Mouse (Mus musculus): Measurements from ENCODE around the gene Efcab2.

Efcab2 gene

GRCm38 (mm10) chr1:178486828-178487227 lies 80.9 kb downstream of the Efcab2 start:
- no peak for DNase-seq

GRCm38 (mm10) chr1:178489127-178489526 lies 83.2 kb downstream of the Efcab2 start:
- DNase-seq: no peak

DNA sequence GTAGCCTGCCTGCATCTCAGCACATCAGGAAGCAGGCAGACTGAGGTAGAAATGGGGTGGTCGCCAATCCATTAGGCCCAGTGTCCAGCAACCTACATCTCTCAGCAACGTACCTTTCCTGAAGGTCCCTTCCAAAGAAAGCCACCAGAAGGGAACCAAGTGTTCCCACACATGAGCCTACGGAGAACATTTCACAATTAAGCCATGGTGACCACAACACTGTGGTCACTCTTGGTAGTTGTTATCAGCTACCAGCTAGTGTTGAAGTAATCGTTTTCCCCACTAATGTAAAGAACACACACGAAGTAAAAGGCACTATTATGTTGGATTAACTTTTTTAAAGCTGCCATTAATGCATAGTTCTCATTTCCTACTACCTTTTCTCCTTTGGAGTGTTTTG lies 85.8 kb downstream of the Efcab2 start:
- no peak for DNase-seq

GRCm38 (mm10) chr1:178492493-178492892 lies 86.6 kb downstream of the Efcab2 start:
- no peak for DNase-seq

DNA sequence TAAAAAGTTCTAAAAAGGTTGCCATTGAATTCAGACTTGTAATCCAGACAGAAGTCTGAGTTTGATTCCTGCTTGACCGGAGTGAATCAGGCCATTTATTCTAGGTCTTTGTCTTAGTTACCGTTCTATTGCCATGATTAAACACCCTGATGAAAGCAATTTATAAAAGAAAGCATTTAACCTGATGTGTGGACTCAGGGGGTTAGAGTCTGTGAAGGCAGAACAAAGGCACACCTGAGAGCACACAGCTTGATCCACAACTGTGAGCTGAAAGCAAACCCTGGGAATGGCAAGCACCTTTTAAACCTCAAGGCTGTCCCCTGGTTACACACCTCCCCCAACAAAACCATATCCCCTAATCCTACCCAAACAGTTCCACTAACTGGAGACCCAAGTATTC lies 90.3 kb downstream of the Efcab2 start:
- DNase-seq: no peak

DNA sequence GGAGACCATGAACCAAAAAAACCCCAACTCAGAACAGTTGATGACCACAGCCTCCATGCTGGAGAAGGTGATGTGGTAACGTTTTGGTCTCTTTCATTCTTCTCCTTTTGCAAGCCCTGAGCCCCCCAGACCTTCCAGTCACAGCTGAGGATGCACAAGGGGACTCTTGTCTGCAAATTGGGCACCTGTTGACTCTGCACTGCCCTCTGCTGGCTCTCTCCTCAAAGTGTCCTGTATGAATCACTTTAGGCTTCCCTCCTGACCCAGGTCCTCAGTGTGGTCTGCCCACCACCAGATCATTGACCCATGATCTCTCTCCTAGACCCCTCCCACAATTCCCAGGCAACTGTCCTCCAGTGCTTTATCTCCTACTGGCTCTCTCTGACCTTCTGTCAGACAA lies 91.0 kb downstream of the Efcab2 start:
- peak; percentile 38 for DNase-seq

- DNase-seq: no peak
Observed at GRCm38 (mm10) chr1:178506938-178507337, 101.1 kb downstream of the Efcab2 start.

GRCm38 (mm10) chr1:178512323-178513031 lies 106.6 kb downstream of the Efcab2 start:
- DNase-seq: no peak

DNA sequence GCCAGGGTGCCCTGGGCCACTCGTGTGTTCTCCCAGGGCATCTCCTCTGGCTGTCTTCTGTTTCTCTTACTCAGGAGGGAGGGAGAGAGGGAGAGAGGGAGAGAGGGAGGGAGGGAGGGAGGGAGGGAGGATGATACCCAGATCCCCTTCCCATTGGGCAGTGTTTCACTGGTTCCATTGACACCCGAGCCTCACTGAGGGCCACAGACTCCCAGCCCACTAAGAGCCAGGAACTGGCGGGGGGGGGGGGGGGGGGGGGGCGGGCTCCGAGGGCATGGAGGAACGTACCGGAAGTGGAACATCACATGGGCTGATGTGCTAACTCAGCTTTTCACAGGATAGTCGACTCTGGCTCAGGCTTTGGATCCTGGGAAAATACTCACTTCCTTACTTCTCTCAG lies 108.1 kb downstream of the Efcab2 start:
- DNase-seq: no peak

- no peak for DNase-seq
Observed at GRCm38 (mm10) chr1:178515839-178516238, 110.0 kb downstream of the Efcab2 start.

DNA sequence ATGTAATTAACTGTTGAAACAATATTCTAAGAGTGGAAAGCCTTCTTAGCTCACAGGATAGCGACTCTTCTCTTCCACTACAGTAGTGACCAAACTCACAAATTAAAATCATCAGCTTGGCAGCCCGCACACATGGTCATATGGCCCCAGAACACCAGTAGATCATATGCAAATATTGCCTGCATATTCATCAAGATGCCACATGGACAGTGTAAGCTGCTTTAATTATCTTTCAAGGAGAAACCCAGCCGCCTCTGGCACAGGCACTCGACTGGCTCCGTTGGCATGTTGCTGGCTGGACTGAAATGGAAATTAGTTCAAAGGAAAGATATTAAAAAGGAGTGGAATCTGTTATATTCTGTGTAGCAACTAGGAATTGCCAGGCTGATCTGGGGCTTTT lies 116.5 kb downstream of the Efcab2 start:
- no peak for DNase-seq

DNA sequence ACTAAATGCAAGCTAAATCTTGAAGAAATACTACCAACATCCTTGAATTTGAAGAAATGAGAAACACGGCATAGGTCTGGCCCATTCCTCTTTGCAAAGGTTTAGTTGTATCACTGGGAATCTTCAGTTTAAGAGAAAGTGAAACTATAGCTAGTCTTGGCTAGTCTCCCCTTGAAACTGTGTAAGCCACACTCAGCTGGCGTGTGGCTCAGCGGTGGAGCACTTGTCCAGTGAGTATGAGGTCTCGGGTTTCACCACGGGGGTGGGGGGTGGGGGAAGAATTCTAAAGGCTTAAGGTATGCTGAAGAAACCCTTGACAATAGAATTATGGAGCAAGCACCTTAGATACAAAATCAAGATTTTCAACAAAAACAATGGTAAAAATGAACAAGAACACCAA lies 117.3 kb downstream of the Efcab2 start:
- DNase-seq: no peak

DNA sequence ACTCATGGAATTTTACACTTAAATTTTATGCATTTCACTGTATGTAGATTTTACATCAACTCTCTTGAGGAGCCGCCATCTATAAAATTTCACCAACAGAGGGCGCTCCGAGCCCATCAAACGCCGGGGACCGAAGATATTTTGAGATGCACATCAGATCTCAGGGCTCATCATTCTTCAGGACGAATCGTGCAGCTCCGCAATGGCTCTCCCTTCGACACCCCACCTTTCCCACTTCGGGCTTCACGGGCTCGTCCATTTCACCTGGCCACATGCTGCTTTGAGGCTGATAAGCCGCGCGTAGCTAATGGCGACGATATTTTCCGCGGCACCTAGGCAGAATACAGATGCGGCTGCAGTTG lies 121.3 kb downstream of the Efcab2 start:
- peak; percentile 75 for DNase-seq

- DNase-seq: peak; percentile 4
Observed at GRCm38 (mm10) chr1:178527547-178528361, 121.9 kb downstream of the Efcab2 start.

GRCm38 (mm10) chr1:178528431-178529351 lies 122.8 kb downstream of the Efcab2 start, which contains the start of gene Kif26b:
Gene Kif26b, plus strand, starts transcription at chr1:178529125.
- peak; percentile 38 for DNase-seq

DNA sequence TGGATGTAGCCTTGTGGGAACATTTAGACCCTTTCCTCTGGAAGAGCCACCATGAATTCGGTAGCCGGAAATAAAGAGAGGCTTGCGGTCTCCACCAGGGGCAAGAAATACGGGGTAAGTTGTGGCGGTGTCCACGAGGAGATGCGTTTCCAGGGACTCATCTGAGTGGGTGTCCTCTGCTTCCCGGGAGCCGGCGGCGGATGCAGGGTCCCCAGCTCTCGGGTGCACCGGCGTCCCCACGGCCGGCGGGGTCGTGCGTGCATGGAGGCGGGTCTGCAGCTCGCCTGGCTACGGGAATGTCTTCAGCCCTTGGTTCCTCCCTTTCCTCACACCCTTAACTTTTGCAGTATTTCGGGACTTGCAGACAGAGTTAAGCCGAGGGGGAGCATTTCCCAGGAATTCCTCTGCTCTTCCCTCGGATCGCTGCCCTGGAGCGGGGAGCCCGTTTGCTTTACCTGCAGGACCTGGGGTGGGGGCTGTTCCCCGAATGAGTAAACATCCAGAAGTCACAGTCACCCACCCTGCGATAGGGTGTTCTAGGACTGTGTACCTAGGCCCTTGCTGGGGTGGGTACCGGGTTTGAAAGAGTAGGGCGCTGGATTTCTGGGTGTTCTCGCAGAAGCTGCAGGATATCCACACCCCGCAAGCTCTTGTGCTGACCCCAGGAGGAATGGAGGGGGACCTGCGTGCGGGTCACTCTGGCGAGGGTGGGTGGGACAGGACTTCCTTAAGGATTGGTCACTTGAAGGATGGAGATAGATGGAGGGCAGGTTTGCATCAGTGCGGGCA lies 123.8 kb downstream of the Efcab2 start:
- DNase-seq: no peak

DNA sequence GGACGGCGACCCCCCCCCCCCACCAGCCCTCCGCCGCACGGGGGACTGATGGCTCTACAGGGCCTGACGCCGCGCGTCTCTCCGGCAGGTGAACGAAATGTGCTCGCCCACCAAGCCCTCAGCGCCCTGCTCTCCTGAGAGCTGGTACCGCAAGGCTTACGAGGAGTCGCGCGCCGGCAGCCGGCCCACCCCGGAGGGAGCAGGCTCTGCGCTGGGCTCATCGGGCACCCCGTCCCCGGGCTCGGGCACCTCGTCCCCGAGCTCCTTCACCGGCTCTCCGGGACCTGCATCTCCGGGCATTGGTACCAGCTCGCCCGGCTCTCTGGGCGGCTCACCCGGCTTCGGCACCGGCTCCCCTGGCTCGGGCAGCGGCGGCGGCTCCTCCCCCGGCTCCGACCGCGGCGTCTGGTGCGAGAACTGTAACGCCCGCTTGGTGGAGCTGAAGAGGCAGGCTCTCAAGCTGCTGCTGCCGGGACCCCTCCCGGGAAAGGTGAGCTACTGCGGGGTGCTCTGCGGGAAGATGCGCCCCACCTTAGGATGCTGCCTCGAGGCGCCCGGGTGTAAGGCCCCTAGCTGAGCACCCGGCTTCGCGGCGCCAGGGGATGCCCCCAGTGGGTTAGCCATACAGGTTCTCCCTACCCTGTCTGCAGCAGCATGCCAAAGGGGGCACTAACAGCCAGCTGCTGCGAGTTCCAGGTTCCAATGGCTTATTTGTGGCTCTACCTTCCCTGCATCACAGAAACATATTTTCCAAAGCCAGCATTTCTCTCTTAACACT lies 124.6 kb downstream of the Efcab2 start:
- peak; percentile 67 for DNase-seq

All from liver (tissue).